Mouse (Mus musculus): ENCODE data around the gene Cygb. TPM values are rescaled to one million over a fixed set of nuclear protein-coding genes. Genes with fewer than 3 reads are reported as not detected.

Cygb gene
- polyA plus RNA-seq, 1 experiment from 2014 or later, result 4.2 TPM

Other genes with a start within 250 kb of the Cygb start
- 23.3 and 36.8 TPM in 2 replicates for gene Rnf157, start 241.3 kb downstream of the Cygb start, polyA plus RNA-seq (2016; fragmentation: Nextera tagmentation; extraction: Ambion mirVana)
- 50.9 and 59.6 TPM in 2 replicates for gene Ubald2, start 220.2 kb downstream of the Cygb start, polyA plus RNA-seq (2016; fragmentation: Nextera tagmentation; extraction: Ambion mirVana)
- not detected in 2 replicates for gene Qrich2, start 188.1 kb downstream of the Cygb start, polyA plus RNA-seq (2016; fragmentation: Nextera tagmentation; extraction: Ambion mirVana)
- 174 and 176 TPM in 2 replicates for gene Prpsap1, start 160.1 kb downstream of the Cygb start, polyA plus RNA-seq (2016; fragmentation: Nextera tagmentation; extraction: Ambion mirVana)
- gene Sphk1, start 123.4 kb downstream of the Cygb start, polyA plus RNA-seq (2016; fragmentation: Nextera tagmentation; extraction: Ambion mirVana), result 2.0 and 3.3 TPM in 2 replicates
- gene Ube2o, start 72.9 kb downstream of the Cygb start, polyA plus RNA-seq (2016; fragmentation: Nextera tagmentation; extraction: Ambion mirVana), result 12.5 and 17.3 TPM in 2 replicates
- 0.24 TPM in 1 of 2 replicates, not detected in the other for gene Aanat, start 67.9 kb downstream of the Cygb start, polyA plus RNA-seq (2016; fragmentation: Nextera tagmentation; extraction: Ambion mirVana)
- 1.4 and 1.9 TPM in 2 replicates for gene Rhbdf2, start 27.3 kb downstream of the Cygb start, polyA plus RNA-seq (2016; fragmentation: Nextera tagmentation; extraction: Ambion mirVana)
- gene Prcd, start 779 bp downstream of the Cygb start, polyA plus RNA-seq (2016; fragmentation: Nextera tagmentation; extraction: Ambion mirVana), result 0.76 and 1.3 TPM in 2 replicates
- not detected in 2 replicates for gene St6galnac1, start 121.2 kb upstream of the Cygb start, polyA plus RNA-seq (2016; fragmentation: Nextera tagmentation; extraction: Ambion mirVana)
- 22.5 and 25.9 TPM in 2 replicates for gene Mxra7, start 173.7 kb upstream of the Cygb start, polyA plus RNA-seq (2016; fragmentation: Nextera tagmentation; extraction: Ambion mirVana)
- 65.5 and 65.8 TPM in 2 replicates for gene Mettl23, start 189.0 kb upstream of the Cygb start, polyA plus RNA-seq (2016; fragmentation: Nextera tagmentation; extraction: Ambion mirVana)
- gene Jmjd6, start 189.1 kb upstream of the Cygb start, polyA plus RNA-seq (2016; fragmentation: Nextera tagmentation; extraction: Ambion mirVana), result 87.8 and 93.5 TPM in 2 replicates
- gene Mfsd11, start 198.1 kb upstream of the Cygb start, polyA plus RNA-seq (2016; fragmentation: Nextera tagmentation; extraction: Ambion mirVana), result 33.7 and 40.2 TPM in 2 replicates
- gene Srsf2, start 198.8 kb upstream of the Cygb start, polyA plus RNA-seq (2016; fragmentation: Nextera tagmentation; extraction: Ambion mirVana), result 902 and 945 TPM in 2 replicates

Measured in forebrain, embryonic 12.5 days (tissue).